Mouse (Mus musculus) small intestine, adult 2 months (tissue): ENCODE results near the gene Dock1.

Source experiments
- CTCF ChIP-seq: fragments of 200-500 bp; IDR thresholded peaks from 2 replicates; pipeline ENCODE4 v1.5.1; 2012; ENCODE audit warnings: low read depth, mild to moderate bottlenecking, control low read depth, inconsistent platforms, low read length, moderate library complexity, mixed read lengths; ENCODE audit not compliant: insufficient replicate concordance, insufficient read length; ENCODE audit errors: extremely low read depth
- POLR2A ChIP-seq: fragments of 200-500 bp; IDR thresholded peaks from 2 replicates; pipeline ENCODE4 v1.6.1; 2012; ENCODE audit warnings: low read depth, mild to moderate bottlenecking, control low read depth, inconsistent platforms, low read length, moderate library complexity

- TF ChIP-seq CTCF (no peak), POLR2A (no peak)
Observed at GRCm38 (mm10) chr7:134651071-134651470, 19.4 kb upstream of the Dock1 start.
